Mouse (Mus musculus): ENCODE data around the gene Gm49322.

- TF ChIP-seq CTCF (IDR thresholded peaks at IDR 0.05; ENCODE audit: borderline replicate concordance, insufficient read depth, low read depth, low read length) = no peak
- no peak for TF ChIP-seq POLR2A (IDR thresholded peaks at IDR 0.05; ENCODE audit: borderline replicate concordance, insufficient read depth, low read length)
Observed at GRCm38 (mm10) chr10:80609269-80609924, 3.6 kb downstream of the Gm49322 start.
